ENCODE assay signal across 13 mouse cellular contexts in genomic region chr17:75877848-75878247, GRCm38 (mm10).
DNase-seq lines count a peak whose midpoint lies in the region; TF ChIP-seq lines count a peak whose summit lies in the region.
"Had no signal": no experiment of that assay in that cellular context is flagged by ENCODE, and none has a peak within 500 bp of the region (broad histone marks: within the 10 kb centered on the region; RNA-seq: fewer than 3 reads in every experiment).

No protein-coding gene starts in this region.

- no peak overlapping the region for H3K4me3 ChIP-seq in left cerebral cortex, adult 2 months
- H3K4me3 ChIP-seq: embryonic facial prominence, embryonic 13.5 days; heart, adult 2 months; limb, embryonic 10.5 days had no signal

- TF ChIP-seq CTCF in left cerebral cortex, adult 2 months (IDR thresholded peaks at IDR 0.05): peak; percentile 15

- DNase-seq in cerebellum, postnatal 10 days: peak; percentile 52 to 57
- no peak for DNase-seq in cerebellum, postnatal 4 days (ENCODE audit: low spot score in 2 of 2)
- DNase-seq in left cerebral cortex, adult 2 months (ENCODE audit: extremely low spot score in 1 of 2, low spot score in 2 of 2): no peak
- DNase-seq in left cerebral cortex, adult 11 months (ENCODE audit: low spot score): no peak
- peak; percentile 15 for DNase-seq in urinary bladder, postnatal 14 days (ENCODE audit: low spot score)
- DNase-seq in urinary bladder, postnatal 4 days (ENCODE audit: low spot score in 2 of 2): no peak
- DNase-seq in thymus, postnatal 10 days (ENCODE audit: low spot score in 2 of 2): no peak
- no peak for DNase-seq in left cerebral cortex, adult 8-10 months (ENCODE audit: low spot score in 2 of 2)
- DNase-seq: cerebellum, adult 11 months; heart, adult 2 months; heart, postnatal 14 days had no signal

- intact Hi-C loops in left cerebral cortex, adult 2 months (cut with DNase I): no loop called here

- H3K27ac ChIP-seq in left cerebral cortex, adult 2 months: no peak overlapping the region
- H3K27ac ChIP-seq: embryonic facial prominence, embryonic 13.5 days; heart, adult 2 months; limb, embryonic 10.5 days had no signal

Comparison
In these comparisons a context has a peak if more than half of its experiments do, and no peak if none do; other contexts are left out.
1. DNase-seq: peak in cerebellum, postnatal 10 days (2 of 2) and urinary bladder, postnatal 14 days (single experiment); none in cerebellum, postnatal 4 days (0 of 2), left cerebral cortex, adult 2 months (0 of 2), left cerebral cortex, adult 11 months (single experiment), urinary bladder, postnatal 4 days (0 of 2), thymus, postnatal 10 days (0 of 2) and left cerebral cortex, adult 8-10 months (0 of 2).